Mouse (Mus musculus): Measurements from ENCODE around the gene Lmtk3.
A peak's percentile ranks its signal among the peaks of the same experiment; 100 is the strongest.

Gene Lmtk3

GRCm38 (mm10) chr7:45783511-45784091 lies at the start of gene Lmtk3:
TSS of gene Lmtk3 (plus strand) at chr7:45783738.
- DNase-seq (ENCODE audit: low read depth, low spot score): peak; percentile 84

- DNase-seq (ENCODE audit: low read depth, low spot score): peak; percentile 76
These were observed 44.3 kb upstream of the Lmtk3 start for GRCm38 (mm10) chr7:45739162-45739763.

GRCm38 (mm10) chr7:45739820-45740219 lies 43.7 kb upstream of the Lmtk3 start:
- peak; percentile 52 for DNase-seq (ENCODE audit: low read depth, low spot score)

DNA sequence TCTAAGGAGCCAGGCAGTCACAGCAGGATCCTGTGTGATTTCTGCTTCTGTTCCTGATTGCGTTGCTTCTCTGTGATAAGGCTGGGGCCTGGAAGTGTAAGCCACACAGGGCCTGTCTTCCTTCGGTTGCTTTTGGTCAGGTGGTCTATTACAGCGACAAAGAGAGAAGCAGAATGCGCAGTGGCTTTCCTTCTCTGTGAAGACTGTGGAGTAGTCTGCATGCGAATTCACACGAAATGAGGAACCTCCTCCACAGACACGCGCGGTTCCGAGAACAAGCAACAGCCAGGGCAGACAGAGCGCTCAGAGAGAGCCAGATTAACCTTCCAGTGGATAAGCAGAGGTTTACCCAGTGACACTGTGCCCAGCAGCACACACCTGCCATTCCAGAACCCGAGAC lies 42.2 kb upstream of the Lmtk3 start:
- DNase-seq (ENCODE audit: low read depth, low spot score): no peak

- DNase-seq (ENCODE audit: low read depth, low spot score): no peak
These were observed 41.8 kb upstream of the Lmtk3 start for GRCm38 (mm10) chr7:45741777-45742176.

DNA sequence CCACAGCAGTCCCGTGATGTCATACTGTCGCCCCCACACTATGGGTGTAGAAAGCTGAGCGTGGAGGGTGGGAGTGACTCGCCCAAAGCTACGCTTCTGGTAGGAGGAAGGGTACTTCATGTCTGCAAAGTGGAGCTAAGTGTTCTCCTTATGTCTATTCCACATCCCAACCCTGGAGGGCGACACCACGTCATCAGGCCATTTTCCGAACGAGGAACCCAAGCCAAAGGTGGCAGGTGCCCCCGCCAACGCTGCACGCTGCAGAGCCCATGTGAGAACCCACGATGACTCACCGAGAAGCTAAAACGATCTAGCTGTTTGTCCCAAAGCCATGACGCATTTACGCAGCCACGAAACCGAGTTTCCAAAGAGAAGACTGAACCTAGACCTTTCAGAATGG lies 41.2 kb upstream of the Lmtk3 start:
- DNase-seq (ENCODE audit: low read depth, low spot score): peak; percentile 60

DNA sequence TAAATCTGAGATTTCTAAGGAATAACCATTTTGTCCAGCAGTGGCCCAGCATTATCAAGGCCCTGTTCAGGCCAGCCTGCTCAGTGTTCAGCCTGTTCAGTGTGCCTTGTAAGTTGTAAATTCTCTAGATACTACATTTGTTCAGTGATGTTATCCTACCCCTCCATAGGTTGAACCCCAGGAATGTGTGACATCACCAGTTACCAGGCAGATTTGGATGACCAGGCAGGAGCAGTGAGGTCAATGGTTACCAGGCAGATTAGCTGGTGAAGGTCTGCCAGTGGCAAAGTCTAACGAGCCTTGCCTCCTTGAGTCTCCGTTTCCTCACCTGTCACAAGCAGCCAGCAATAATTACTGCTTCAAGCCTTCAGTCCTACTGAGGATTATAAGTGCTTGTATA lies 39.2 kb upstream of the Lmtk3 start:
- DNase-seq (ENCODE audit: low read depth, low spot score): peak; percentile 70

DNA sequence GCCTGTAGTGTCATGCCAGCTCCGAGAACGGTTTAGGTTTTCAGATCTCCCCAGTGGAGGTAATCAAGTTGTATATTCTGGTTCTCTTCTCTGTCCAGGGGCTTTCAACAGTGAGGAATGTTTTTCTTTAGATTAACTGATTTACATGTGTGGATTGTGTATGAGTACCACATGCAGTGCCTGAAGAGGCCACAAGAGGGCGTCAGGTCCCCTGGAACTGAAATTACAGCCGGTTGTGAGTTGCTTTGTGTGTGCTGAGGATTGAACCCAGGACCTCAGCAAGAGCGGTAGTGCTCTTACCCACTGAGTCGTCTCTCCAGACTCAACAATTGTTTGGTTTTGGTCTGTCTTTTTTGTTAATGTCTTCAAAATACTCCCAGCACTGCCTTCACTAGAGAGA lies 37.0 kb upstream of the Lmtk3 start:
- peak; percentile 64 for DNase-seq (ENCODE audit: low read depth, low spot score)

DNA sequence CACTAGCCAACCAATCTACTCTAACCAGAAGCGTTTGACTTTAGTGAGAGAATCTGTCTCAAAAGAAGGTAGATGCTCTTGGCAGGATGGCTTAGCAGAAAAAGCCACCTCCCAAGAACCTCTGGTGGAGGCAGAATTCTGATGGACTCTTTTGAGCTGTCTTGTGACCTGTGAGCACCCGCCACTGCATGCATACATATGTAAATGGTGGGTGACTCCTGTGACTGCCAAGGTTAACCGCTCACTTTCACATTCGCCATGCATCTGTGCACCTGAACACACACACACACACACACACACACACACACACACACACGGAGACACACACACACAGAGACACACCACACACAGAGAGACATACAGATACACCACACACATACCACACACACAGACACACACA lies 36.1 kb upstream of the Lmtk3 start:
- no peak for DNase-seq (ENCODE audit: low read depth, low spot score)

- no peak for DNase-seq (ENCODE audit: low read depth, low spot score)
These were observed 35.4 kb upstream of the Lmtk3 start for GRCm38 (mm10) chr7:45748110-45748509.

- DNase-seq (ENCODE audit: low read depth, low spot score): no peak
These were observed 34.1 kb upstream of the Lmtk3 start for GRCm38 (mm10) chr7:45749401-45749800.

DNA sequence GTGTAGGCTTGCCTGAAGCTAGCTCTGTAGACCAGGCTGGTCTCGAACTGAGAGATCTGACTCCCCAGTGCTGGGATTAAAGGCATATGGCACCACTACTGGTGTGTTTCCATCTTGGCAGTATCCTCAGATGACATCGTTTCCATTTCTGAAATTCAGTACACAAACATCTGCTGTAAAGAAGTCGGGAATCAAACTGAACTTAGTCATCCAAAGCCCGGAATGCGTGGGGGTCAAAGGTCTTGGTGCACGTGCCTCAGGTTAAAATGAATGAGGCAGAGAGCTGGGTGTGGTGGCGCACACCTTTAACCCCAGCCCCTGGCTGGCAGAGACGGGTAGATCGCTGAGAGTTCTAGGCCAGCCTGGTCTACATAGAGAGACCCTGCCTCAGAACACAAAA lies 33.4 kb upstream of the Lmtk3 start:
- no peak for DNase-seq (ENCODE audit: low read depth, low spot score)

DNA sequence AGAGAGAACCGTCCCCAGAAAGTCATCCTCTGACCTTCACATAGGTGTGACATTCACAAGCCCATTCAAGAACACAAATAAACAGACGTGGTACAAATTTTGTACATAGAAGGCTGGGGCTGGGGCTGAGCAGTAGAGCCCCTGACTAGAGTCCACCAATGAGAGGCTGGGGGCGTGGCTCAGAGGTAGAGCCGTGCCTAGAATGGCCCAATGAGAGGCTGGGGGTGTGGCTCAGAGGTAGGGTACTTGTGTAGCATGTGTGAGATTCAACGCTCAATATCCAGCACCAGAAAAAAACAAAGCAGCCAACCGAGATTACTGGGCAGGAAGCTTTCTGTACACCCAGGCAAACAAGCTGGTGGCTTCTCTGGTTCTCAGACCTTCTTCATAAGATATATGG lies 27.8 kb upstream of the Lmtk3 start:
- DNase-seq (ENCODE audit: low read depth, low spot score): peak; percentile 87

GRCm38 (mm10) chr7:45759400-45759799 lies 24.1 kb upstream of the Lmtk3 start:
- DNase-seq (ENCODE audit: low read depth, low spot score): no peak

- DNase-seq (ENCODE audit: low read depth, low spot score): no peak
These were observed 23.4 kb upstream of the Lmtk3 start for GRCm38 (mm10) chr7:45760151-45760550.

- DNase-seq (ENCODE audit: low read depth, low spot score): no peak
These were observed 17.5 kb upstream of the Lmtk3 start for GRCm38 (mm10) chr7:45765995-45766394.

GRCm38 (mm10) chr7:45766764-45767163 lies 16.8 kb upstream of the Lmtk3 start:
- DNase-seq (ENCODE audit: low read depth, low spot score): no peak

- DNase-seq (ENCODE audit: low read depth, low spot score): peak; percentile 52
These were observed 16.0 kb upstream of the Lmtk3 start for GRCm38 (mm10) chr7:45767500-45767899.

GRCm38 (mm10) chr7:45770427-45771082 lies 13.0 kb upstream of the Lmtk3 start:
- no peak for DNase-seq (ENCODE audit: low read depth, low spot score)

DNA sequence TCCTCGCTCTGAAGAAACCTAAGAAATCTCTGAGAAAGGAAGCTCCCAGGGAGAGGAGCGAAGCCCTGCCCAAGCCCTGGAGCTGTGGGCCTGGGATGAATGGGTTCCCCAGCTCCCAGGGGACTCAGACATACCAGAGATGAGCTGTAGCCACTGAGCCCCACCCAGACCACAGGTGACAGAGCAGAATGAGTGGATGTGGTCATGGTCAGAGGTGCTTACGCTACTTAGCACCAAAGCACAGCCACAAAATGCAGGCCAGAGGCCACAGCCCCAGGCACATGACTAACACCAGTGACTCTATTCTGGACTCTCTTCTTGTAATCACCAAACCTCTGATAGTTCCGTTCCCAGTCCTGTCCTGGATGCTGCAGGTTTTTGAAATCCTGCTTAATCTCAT lies 12.4 kb upstream of the Lmtk3 start:
- no peak for DNase-seq (ENCODE audit: low read depth, low spot score)

DNA sequence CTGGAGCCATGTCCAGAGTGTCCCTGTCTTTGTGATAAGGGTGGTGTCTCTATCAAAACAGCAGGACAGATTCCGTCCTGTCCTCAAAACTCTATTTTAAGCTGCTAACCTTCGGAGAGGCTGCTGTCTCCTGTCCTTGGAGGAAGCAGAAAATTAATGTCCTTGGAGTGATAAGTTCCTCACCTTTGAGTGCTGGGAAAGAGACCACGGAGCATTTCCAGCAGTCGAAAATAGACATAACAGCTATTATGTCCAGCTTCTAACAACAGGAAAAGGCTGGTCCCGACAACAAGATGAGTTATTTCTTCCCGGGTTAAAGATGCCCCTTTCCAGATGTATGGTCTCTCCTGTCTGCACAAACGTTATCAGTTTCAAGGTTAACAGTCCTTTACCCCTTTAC lies 8.3 kb upstream of the Lmtk3 start:
- no peak for DNase-seq (ENCODE audit: low read depth, low spot score)

DNA sequence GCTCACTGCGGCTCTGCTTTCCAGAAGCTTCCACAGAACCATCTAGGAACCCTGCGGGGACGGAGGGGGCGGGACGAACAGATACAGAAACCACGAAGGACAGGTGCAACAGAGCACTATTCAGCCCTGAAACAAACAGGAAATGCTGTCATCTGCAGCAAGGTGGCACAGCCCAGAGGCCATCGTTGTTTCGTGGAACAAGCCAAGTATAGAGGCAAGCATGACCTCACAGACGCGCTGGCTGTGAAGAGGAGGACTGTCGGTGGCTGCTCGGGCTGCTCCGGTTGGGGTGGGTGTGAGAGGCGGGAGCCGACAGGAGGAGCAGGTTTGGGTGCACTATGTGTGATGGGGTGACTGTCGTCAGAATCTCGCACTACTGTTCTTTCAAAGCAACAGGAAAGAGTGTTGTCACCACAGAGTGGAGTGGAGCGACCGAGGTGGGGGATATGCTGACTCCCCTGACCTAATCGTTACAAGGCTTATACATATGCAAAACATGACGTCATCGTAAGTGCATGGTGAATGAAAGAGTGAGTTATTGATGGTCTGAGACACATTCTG lies 4.4 kb upstream of the Lmtk3 start:
- no peak for DNase-seq (ENCODE audit: low read depth, low spot score)

- no peak for DNase-seq (ENCODE audit: low read depth, low spot score)
These were observed 1.3 kb upstream of the Lmtk3 start for GRCm38 (mm10) chr7:45782271-45782670.
